Mouse (Mus musculus) urinary bladder, adult 2 months (tissue): Measurements from ENCODE around the gene Map4. TPM values are rescaled to one million over a fixed set of nuclear protein-coding genes. Genes with fewer than 3 reads are reported as not detected.

Source experiments
- DNase-seq: peaks from one replicate; pipeline ENCODE4 v3.0.0; 2022; ENCODE audit warnings: low spot score
- polyA plus RNA-seq: library from polyadenylated mRNA; depleted of rRNA; stranded (reverse); fragments of >200 nt; gene quantifications from 2 replicates; pipeline ENCODE4 v1.2.3, GENCODE M21; 2012

Map4 gene
- polyA plus RNA-seq, 1 experiment: 84.3 TPM

GRCm38 (mm10) chr9:110001946-110002345 is 70.7 kb downstream of the Map4 start:
- DNase-seq: no peak

GRCm38 (mm10) chr9:110002413-110002812 is 71.2 kb downstream of the Map4 start:
- no peak for DNase-seq

GRCm38 (mm10) chr9:110019224-110019623 is 88.0 kb downstream of the Map4 start:
- no peak for DNase-seq

GRCm38 (mm10) chr9:110020405-110020804 is 89.1 kb downstream of the Map4 start:
- DNase-seq: no peak

- DNase-seq: no peak
These were observed 90.2 kb downstream of the Map4 start for GRCm38 (mm10) chr9:110021463-110021862.

GRCm38 (mm10) chr9:110022151-110022550 is 90.9 kb downstream of the Map4 start:
- DNase-seq: no peak

- no peak for DNase-seq
These were observed 103.8 kb downstream of the Map4 start for GRCm38 (mm10) chr9:110035091-110035490.

- DNase-seq: no peak
These were observed 106.6 kb downstream of the Map4 start for GRCm38 (mm10) chr9:110037895-110038294.

- no peak for DNase-seq
These were observed 107.2 kb downstream of the Map4 start for GRCm38 (mm10) chr9:110038485-110038884.

GRCm38 (mm10) chr9:110044373-110044772 is 113.1 kb downstream of the Map4 start:
- DNase-seq: no peak

GRCm38 (mm10) chr9:110045763-110046377 is 114.6 kb downstream of the Map4 start:
- DNase-seq: no peak

- no peak for DNase-seq
These were observed 116.0 kb downstream of the Map4 start for GRCm38 (mm10) chr9:110047260-110047659.

- DNase-seq: no peak
These were observed 116.6 kb downstream of the Map4 start for GRCm38 (mm10) chr9:110047857-110048256.

- no peak for DNase-seq
These were observed 119.9 kb downstream of the Map4 start for GRCm38 (mm10) chr9:110051184-110051583.

- DNase-seq: no peak
These were observed 120.8 kb downstream of the Map4 start for GRCm38 (mm10) chr9:110051869-110052661.

- DNase-seq: no peak
These were observed 121.7 kb downstream of the Map4 start for GRCm38 (mm10) chr9:110052951-110053304.

- no peak for DNase-seq
These were observed 122.2 kb downstream of the Map4 start for GRCm38 (mm10) chr9:110053305-110054079.

- no peak for DNase-seq
These were observed 122.8 kb downstream of the Map4 start for GRCm38 (mm10) chr9:110054080-110054421.

- DNase-seq: no peak
These were observed 123.5 kb downstream of the Map4 start for GRCm38 (mm10) chr9:110054781-110055180.

GRCm38 (mm10) chr9:110057200-110057599 is 125.9 kb downstream of the Map4 start:
- no peak for DNase-seq

- no peak for DNase-seq
These were observed 129.5 kb downstream of the Map4 start for GRCm38 (mm10) chr9:110060761-110061160.

GRCm38 (mm10) chr9:110062405-110062804 is 131.1 kb downstream of the Map4 start:
- DNase-seq: no peak

- DNase-seq: no peak
These were observed 131.6 kb downstream of the Map4 start for GRCm38 (mm10) chr9:110062861-110063260.
